Mouse (Mus musculus) testis, adult 2 months (tissue): ENCODE measurements around the gene Fam173b. TPM values are rescaled to one million over a fixed set of nuclear protein-coding genes. Genes with fewer than 3 reads are reported as not detected.

Source experiments
- H3K27ac ChIP-seq: fragments of 200-500 bp; 2 replicates; pipeline ENCODE4 v1.5.1; 2012; ENCODE audit warnings: low read depth, low read length; ENCODE audit not compliant: control insufficient read depth, insufficient read depth
- H3K27me3 ChIP-seq: fragments of 200-500 bp; 2 replicates; pipeline ENCODE4 v1.6.1; 2012; ENCODE audit warnings: mild to moderate bottlenecking, low read length, moderate library complexity; ENCODE audit not compliant: control insufficient read depth, insufficient read depth
- H3K36me3 ChIP-seq: fragments of 200-500 bp; 2 replicates; pipeline ENCODE4 v1.6.1; 2012; ENCODE audit warnings: mild to moderate bottlenecking, low read length; ENCODE audit not compliant: control insufficient read depth, insufficient read depth
- H3K4me1 ChIP-seq: fragments of 200-500 bp; 2 replicates; pipeline ENCODE4 v1.6.1; 2012; ENCODE audit warnings: low read length; ENCODE audit not compliant: control insufficient read depth, insufficient read depth
- H3K4me3 ChIP-seq: fragments of 200-500 bp; 2 replicates; pipeline ENCODE4 v1.5.1; 2012; ENCODE audit warnings: low read depth, mild to moderate bottlenecking, low read length, moderate library complexity, mixed read lengths; ENCODE audit not compliant: control insufficient read depth
- CTCF ChIP-seq: fragments of 200-500 bp; IDR thresholded peaks from 2 replicates; pipeline ENCODE4 v1.5.1; 2012; ENCODE audit warnings: low read depth, mild to moderate bottlenecking, inconsistent platforms, low read length, moderate library complexity; ENCODE audit not compliant: control insufficient read depth, insufficient read depth, insufficient replicate concordance
- POLR2A ChIP-seq: fragments of 200-500 bp; IDR thresholded peaks from 2 replicates; pipeline ENCODE4 v1.6.1; 2012; ENCODE audit warnings: low read depth, mild to moderate bottlenecking, inconsistent platforms, low read length, moderate library complexity; ENCODE audit not compliant: control insufficient read depth
- polyA plus RNA-seq: library from polyadenylated mRNA; depleted of rRNA; stranded (reverse); fragments of >200 nt; gene quantifications from 2 replicates; pipeline ENCODE4 v1.2.3, GENCODE M21; 2012; rRNA removed

The Fam173b gene
- polyA plus RNA-seq, 1 experiment, result 6.2 TPM

- H3K27me3 ChIP-seq, result no peaks in the 10 kb centered on the region
- H3K36me3 ChIP-seq, result no peaks in the 10 kb centered on the region
- H3K4me1 ChIP-seq, result no peaks in the 10 kb centered on the region
- H3K27ac ChIP-seq, result no peak overlapping the region
- TF ChIP-seq POLR2A, result no peak
- no peak overlapping the region for H3K4me3 ChIP-seq
Observed at GRCm38 (mm10) chr15:31647851-31648569, 46.4 kb downstream of the Fam173b start.

GRCm38 (mm10) chr15:31649691-31650090 lies 48.0 kb downstream of the Fam173b start:
- H3K27me3 ChIP-seq, result no peaks in the 10 kb centered on the region
- no peak overlapping the region for H3K4me3 ChIP-seq
- H3K36me3 ChIP-seq, result no peaks in the 10 kb centered on the region
- no peaks in the 10 kb centered on the region for H3K4me1 ChIP-seq
- TF ChIP-seq POLR2A, result no peak
- no peak for TF ChIP-seq CTCF
- no peak overlapping the region for H3K27ac ChIP-seq

GRCm38 (mm10) chr15:31650821-31651220 lies 49.2 kb downstream of the Fam173b start:
- Histone ChIP-seq H3K4me3 (no peak overlapping the region), H3K36me3 (no peaks in the 10 kb centered on the region), H3K4me1 (no peaks in the 10 kb centered on the region), H3K27ac (no peak overlapping the region), H3K27me3 (no peaks in the 10 kb centered on the region)
- no peak for TF ChIP-seq CTCF
- no peak for TF ChIP-seq POLR2A

- TF ChIP-seq POLR2A (no peak), CTCF (no peak)
- no peaks in the 10 kb centered on the region for H3K4me1 ChIP-seq
- H3K27me3 ChIP-seq, result no peaks in the 10 kb centered on the region
- H3K27ac ChIP-seq, result no peak overlapping the region
- H3K4me3 ChIP-seq, result no peak overlapping the region
- no peaks in the 10 kb centered on the region for H3K36me3 ChIP-seq
Observed at GRCm38 (mm10) chr15:31660133-31660795, 58.6 kb downstream of the Fam173b start.

GRCm38 (mm10) chr15:31660844-31661243 lies 59.2 kb downstream of the Fam173b start:
- no peak for TF ChIP-seq CTCF
- no peak for TF ChIP-seq POLR2A
- H3K4me1 ChIP-seq, result no peaks in the 10 kb centered on the region

GRCm38 (mm10) chr15:31661802-31662201 lies 60.1 kb downstream of the Fam173b start:
- Histone ChIP-seq H3K4me3 (no peak overlapping the region), H3K4me1 (no peaks in the 10 kb centered on the region), H3K27me3 (no peaks in the 10 kb centered on the region), H3K27ac (no peak overlapping the region), H3K36me3 (no peaks in the 10 kb centered on the region)
- TF ChIP-seq CTCF, result no peak
- no peak for TF ChIP-seq POLR2A

More at GRCm38 (mm10) chr15:31660844-31661243, 59.2 kb downstream of the Fam173b start:
- Histone ChIP-seq H3K27ac (no peak overlapping the region), H3K36me3 (no peaks in the 10 kb centered on the region), H3K4me3 (no peak overlapping the region), H3K27me3 (no peaks in the 10 kb centered on the region)

- TF ChIP-seq POLR2A, result no peak
- no peak for TF ChIP-seq CTCF
- H3K4me3 ChIP-seq, result no peak overlapping the region
- H3K4me1 ChIP-seq, result no peaks in the 10 kb centered on the region
- no peaks in the 10 kb centered on the region for H3K27me3 ChIP-seq
- H3K36me3 ChIP-seq, result no peaks in the 10 kb centered on the region
- no peak overlapping the region for H3K27ac ChIP-seq
Observed at GRCm38 (mm10) chr15:31663074-31663473, 61.4 kb downstream of the Fam173b start.

Other genes starting within 250 kb of the Fam173b start
- 0.58 and 0.88 TPM in 2 replicates for gene Ankrd33b, start 234.1 kb upstream of the Fam173b start, polyA plus RNA-seq
- 1,399 and 1,539 TPM in 2 replicates for gene Ropn1l, start 148.1 kb upstream of the Fam173b start, polyA plus RNA-seq
- gene March6, start 70.8 kb upstream of the Fam173b start, polyA plus RNA-seq, result 18.3 and 26.7 TPM in 2 replicates
- 8.2 and 12.8 TPM in 2 replicates for gene Cmbl, start 36.5 kb upstream of the Fam173b start, polyA plus RNA-seq
- gene Cct5, start within 50 bp of the Fam173b start, polyA plus RNA-seq, result 208 and 217 TPM in 2 replicates